Mouse (Mus musculus) heart, embryonic 14.5 days (tissue): ENCODE data around the gene Lamc3. TPM values are rescaled to one million over a fixed set of nuclear protein-coding genes. Genes with fewer than 3 reads are reported as not detected.

Experiments
- ATAC-seq: fragments of 200-750 bp; cut with Nextera tagmentation; 2 replicates; pipeline ENCODE4 v1.8.0; 2017; ENCODE audit warnings: low read depth, moderate TSS enrichment; ENCODE audit not compliant: insufficient number of reproducible peaks, insufficient read depth, low FRiP score
- H3K27ac ChIP-seq, 2 experiments: fragments of 200-500 bp in 1 of 2; fragments of 300-500 bp in 1 of 2; sonication (generic) in 1 of 2; replicated peaks in 1 of 2; 2 replicates each; pipeline ENCODE4 v1.5.1; 2012 to 2014; ENCODE audit warnings: low read depth in 2 of 2, low read length in 2 of 2, control low read depth in 1 of 2, mild to moderate bottlenecking in 1 of 2, mixed read lengths in 1 of 2; ENCODE audit not compliant: control insufficient read depth in 1 of 2, insufficient read depth in 1 of 2
- H3K27me3 ChIP-seq: fragments of 300-500 bp; sonication (generic); 2 replicates; pipeline ENCODE4 v1.6.1; 2014; ENCODE audit warnings: mild to moderate bottlenecking, low read length, control low read depth; ENCODE audit not compliant: control insufficient read depth, insufficient read depth
- H3K36me3 ChIP-seq: fragments of 300-500 bp; sonication (generic); 2 replicates; pipeline ENCODE4 v1.6.1; 2014; ENCODE audit warnings: mild to moderate bottlenecking, control low read depth, low read length, mixed read lengths; ENCODE audit not compliant: control insufficient read depth, insufficient read depth
- H3K4me1 ChIP-seq, 2 experiments: fragments of 200-500 bp in 1 of 2; fragments of 300-500 bp in 1 of 2; sonication (generic) in 1 of 2; 2 replicates each; pipeline ENCODE4 v1.6.1; 2012 to 2014; ENCODE audit warnings: low read length in 2 of 2, control low read depth in 1 of 2, mixed read lengths in 1 of 2; ENCODE audit not compliant: control insufficient read depth in 2 of 2, insufficient read depth in 2 of 2
- H3K4me2 ChIP-seq: fragments of 300-500 bp; sonication (generic); 2 replicates; pipeline ENCODE4 v1.6.1; 2014; ENCODE audit warnings: mild to moderate bottlenecking, low read length
- H3K4me3 ChIP-seq, 2 experiments: fragments of 200-500 bp in 1 of 2; fragments of 300-500 bp in 1 of 2; sonication (generic) in 1 of 2; 2 replicates each; pipeline ENCODE4 v1.5.1; 2012 to 2014; ENCODE audit warnings: low read length in 2 of 2, mild to moderate bottlenecking in 2 of 2, control low read depth in 1 of 2, low read depth in 1 of 2, moderate library complexity in 1 of 2; ENCODE audit not compliant: control insufficient read depth in 1 of 2, insufficient read depth in 1 of 2
- H3K9ac ChIP-seq: fragments of 300-500 bp; sonication (generic); 2 replicates; pipeline ENCODE4 v1.6.1; 2014; ENCODE audit warnings: mild to moderate bottlenecking, low read length
- H3K9me3 ChIP-seq: fragments of 300-500 bp; sonication (generic); 2 replicates; pipeline ENCODE4 v1.6.1; 2016; ENCODE audit warnings: low read length, control low read depth; ENCODE audit not compliant: control insufficient read depth
- WGBS: fragments of 180-500 bp; shearing (Covaris S2); extraction: QIAGEN DNeasy Blood & Tissue Kit; methylation state at CpG from one replicate; pipeline ENCODE4 v1.1.7; 2014; 5-methylcytosine and 5-hydroxymethylcytosine counted together
- polyA plus RNA-seq: library from polyadenylated mRNA; unstranded; fragments of >200 nt; fragmentation: Nextera tagmentation; extraction: Ambion mirVana; gene quantifications from 2 replicates; pipeline ENCODE4 v1.2.1, GENCODE M21; 2014

Lamc3 gene
- polyA plus RNA-seq, 1 experiment from 2014 or later: 0.24 TPM

- no peak overlapping the region for H3K4me3 ChIP-seq
- H3K4me1 ChIP-seq: peaks cover 3 to 4% of the 10 kb centered on the region in 2 experiments; a peak in 2 of 4 replicates
- no peaks in the 10 kb centered on the region for H3K27me3 ChIP-seq
- WGBS: 51% methylated on average over 2 of the region's 2 CpGs
- H3K27ac ChIP-seq: no peak overlapping the region
- H3K9ac ChIP-seq: no peak overlapping the region
- H3K4me2 ChIP-seq: no peak overlapping the region
- no peak for ATAC-seq
- H3K9me3 ChIP-seq: no peaks in the 10 kb centered on the region
- H3K36me3 ChIP-seq: no peaks in the 10 kb centered on the region
These were observed 21.3 kb upstream of the Lamc3 start for GRCm38 (mm10) chr2:31865794-31866193.

GRCm38 (mm10) chr2:31867773-31868537, 19.1 kb upstream of the Lamc3 start:
- Histone ChIP-seq H3K9ac (no peak overlapping the region), H3K27me3 (no peaks in the 10 kb centered on the region), H3K4me2 (no peak overlapping the region), H3K4me3 (no peak overlapping the region), H3K9me3 (no peaks in the 10 kb centered on the region), H3K4me1 (peaks cover 0 to 2% of the 10 kb centered on the region in 2 experiments; a peak in 1 of 4 replicates), H3K27ac (no peak overlapping the region), H3K36me3 (no peaks in the 10 kb centered on the region)
- no peak for ATAC-seq
- 83% methylated on average over 8 of the region's 8 CpGs for WGBS

- peaks cover 0 to 2% of the 10 kb centered on the region in 2 experiments; a peak in 1 of 4 replicates for H3K4me1 ChIP-seq
- no peaks in the 10 kb centered on the region for H3K27me3 ChIP-seq
- no peak overlapping the region for H3K4me3 ChIP-seq
- no peaks in the 10 kb centered on the region for H3K9me3 ChIP-seq
- ATAC-seq: no peak
- WGBS: 51% methylated on average over 10 of the region's 10 CpGs
- no peak overlapping the region for H3K4me2 ChIP-seq
- no peaks in the 10 kb centered on the region for H3K36me3 ChIP-seq
- H3K9ac ChIP-seq: no peak overlapping the region
- H3K27ac ChIP-seq: no peak overlapping the region
These were observed 18.4 kb upstream of the Lamc3 start for GRCm38 (mm10) chr2:31868538-31869164.

- WGBS: 85% methylated on average over 5 of the region's 5 CpGs
These were observed 17.4 kb upstream of the Lamc3 start for GRCm38 (mm10) chr2:31869692-31870091.

GRCm38 (mm10) chr2:31870683-31871082, 16.4 kb upstream of the Lamc3 start:
- no peak for ATAC-seq
- Histone ChIP-seq H3K27me3 (peaks cover 13% of the 10 kb centered on the region; the same call in 1 of the 2 replicates), H3K4me2 (no peak overlapping the region), H3K36me3 (no peaks in the 10 kb centered on the region), H3K4me3 (no peak overlapping the region), H3K9me3 (no peaks in the 10 kb centered on the region), H3K9ac (no peak overlapping the region), H3K4me1 (peaks cover 0 to 2% of the 10 kb centered on the region in 2 experiments; a peak in 1 of 4 replicates), H3K27ac (no peak overlapping the region)
- 57% methylated on average over 3 of the region's 3 CpGs for WGBS

More at GRCm38 (mm10) chr2:31869692-31870091, 17.4 kb upstream of the Lamc3 start:
- Histone ChIP-seq H3K9ac (no peak overlapping the region), H3K4me1 (peaks cover 0 to 2% of the 10 kb centered on the region in 2 experiments; a peak in 1 of 4 replicates), H3K27me3 (peaks cover 7% of the 10 kb centered on the region; the same call in 1 of the 2 replicates), H3K4me3 (no peak overlapping the region), H3K27ac (no peak overlapping the region), H3K9me3 (no peaks in the 10 kb centered on the region), H3K36me3 (no peaks in the 10 kb centered on the region), H3K4me2 (no peak overlapping the region)
- no peak for ATAC-seq

- WGBS: 75% methylated on average over 26 of the region's 26 CpGs
- Histone ChIP-seq H3K4me1 (no peaks in the 10 kb centered on the region; a peak in 1 of 4 replicates), H3K36me3 (no peaks in the 10 kb centered on the region), H3K27ac (no peak overlapping the region), H3K9ac (no peak overlapping the region), H3K4me2 (no peak overlapping the region), H3K9me3 (no peaks in the 10 kb centered on the region), H3K27me3 (peaks cover 35% of the 10 kb centered on the region), H3K4me3 (no peak overlapping the region)
- no peak for ATAC-seq
These were observed 12.7 kb upstream of the Lamc3 start for GRCm38 (mm10) chr2:31874290-31874855.

GRCm38 (mm10) chr2:31876446-31876845, 10.6 kb upstream of the Lamc3 start:
- Histone ChIP-seq H3K4me1 (peaks cover 0 to 3% of the 10 kb centered on the region in 2 experiments; a peak in 2 of 4 replicates), H3K27ac (no peak overlapping the region), H3K36me3 (no peaks in the 10 kb centered on the region), H3K4me2 (no peak overlapping the region), H3K27me3 (peaks cover 54% of the 10 kb centered on the region), H3K9ac (no peak overlapping the region), H3K4me3 (no peak overlapping the region), H3K9me3 (no peaks in the 10 kb centered on the region)
- 13% methylated on average over 12 of the region's 12 CpGs for WGBS
- ATAC-seq: no peak
